Mouse (Mus musculus): ENCODE results near the gene Dusp7. TPM values are rescaled to one million over a fixed set of nuclear protein-coding genes. Genes with fewer than 3 reads are reported as not detected.

The Dusp7 gene
- polyA plus RNA-seq, 1 experiment from 2014 or later, result 4.6 TPM

DNA sequence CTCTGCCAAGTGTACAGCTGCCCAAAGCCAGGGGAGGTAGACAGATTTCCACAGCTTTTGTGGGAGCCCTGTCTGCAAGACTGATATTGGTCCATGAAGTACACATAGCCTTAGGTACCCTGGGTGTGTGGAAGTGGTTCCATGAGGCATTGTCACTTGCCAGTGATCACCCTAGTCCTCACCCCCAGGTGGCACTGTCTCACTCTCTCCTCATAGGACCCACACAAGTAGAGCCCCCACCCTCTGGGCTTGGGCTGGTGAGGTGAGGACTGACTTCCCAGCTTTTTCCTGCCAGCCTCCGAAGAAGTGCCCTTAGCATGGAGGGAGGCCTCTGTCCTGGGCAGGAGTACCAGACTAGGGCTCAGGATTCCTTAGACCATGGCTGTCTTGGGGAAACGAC is 19.4 kb upstream of the Dusp7 start:
- WGBS, result 67% methylated on average over 2 of the region's 2 CpGs
- no peaks in the 10 kb centered on the region for H3K36me3 ChIP-seq (ENCODE audit: control insufficient read depth, insufficient read depth)
- no peaks in the 10 kb centered on the region for H3K27me3 ChIP-seq (replicated peaks; ENCODE audit: control insufficient read depth, insufficient read depth, low read length)
- no peak overlapping the region for H3K4me2 ChIP-seq (replicated peaks; ENCODE audit: low read depth)
- H3K27ac ChIP-seq (ENCODE audit: low read depth, low read length), result no peak overlapping the region
- no peak overlapping the region for H3K4me3 ChIP-seq (ENCODE audit: low read depth, low read length)
- no peak for ATAC-seq
- no peaks in the 10 kb centered on the region for H3K4me1 ChIP-seq (replicated peaks; ENCODE audit: control insufficient read depth, insufficient read depth, low read length)
- no peaks in the 10 kb centered on the region for H3K9me3 ChIP-seq (ENCODE audit: control insufficient read depth)
- TF ChIP-seq CTCF (IDR thresholded peaks at IDR 0.05; ENCODE audit: low read depth), result peak; percentile 71
- H3K9ac ChIP-seq (ENCODE audit: low read depth, low read length), result no peak overlapping the region

DNA sequence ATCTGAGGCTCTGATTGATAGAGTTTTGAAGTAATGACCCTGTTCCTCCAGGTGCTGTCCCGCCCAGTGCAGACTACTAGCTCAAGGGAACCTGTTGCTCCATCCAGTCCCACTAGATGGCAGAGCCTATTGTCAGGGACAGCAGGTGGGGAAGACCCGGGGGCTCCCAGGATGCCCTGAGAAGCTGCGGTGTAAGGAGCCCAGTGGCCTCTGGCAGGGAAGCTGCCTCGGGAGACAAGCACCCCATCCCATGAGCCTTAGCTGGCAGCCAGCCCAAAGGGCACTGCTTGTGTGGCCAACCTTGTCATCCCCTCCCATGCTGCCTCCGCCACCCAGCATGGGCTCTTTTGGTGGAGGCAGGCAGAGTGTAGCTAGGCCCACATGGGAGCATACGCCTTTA is 17.3 kb upstream of the Dusp7 start:
- H3K36me3 ChIP-seq (ENCODE audit: control insufficient read depth, insufficient read depth), result no peaks in the 10 kb centered on the region
- no peak overlapping the region for H3K4me3 ChIP-seq (ENCODE audit: low read depth, low read length)
- H3K27ac ChIP-seq (ENCODE audit: low read depth, low read length), result no peak overlapping the region
- TF ChIP-seq CTCF (IDR thresholded peaks at IDR 0.05; ENCODE audit: low read depth), result peak; percentile 50
- 56% methylated on average over 6 of the region's 6 CpGs for WGBS
- H3K27me3 ChIP-seq (replicated peaks; ENCODE audit: control insufficient read depth, insufficient read depth, low read length), result no peaks in the 10 kb centered on the region
- no peaks in the 10 kb centered on the region for H3K9me3 ChIP-seq (ENCODE audit: control insufficient read depth)
- H3K4me2 ChIP-seq (replicated peaks; ENCODE audit: low read depth), result no peak overlapping the region
- ATAC-seq, result no peak
- H3K4me1 ChIP-seq (replicated peaks; ENCODE audit: control insufficient read depth, insufficient read depth, low read length), result 0 out of 2 replicates have a peak, but pooled peaks cover 2% of the 10 kb centered on the region
- no peak overlapping the region for H3K9ac ChIP-seq (ENCODE audit: low read depth, low read length)

DNA sequence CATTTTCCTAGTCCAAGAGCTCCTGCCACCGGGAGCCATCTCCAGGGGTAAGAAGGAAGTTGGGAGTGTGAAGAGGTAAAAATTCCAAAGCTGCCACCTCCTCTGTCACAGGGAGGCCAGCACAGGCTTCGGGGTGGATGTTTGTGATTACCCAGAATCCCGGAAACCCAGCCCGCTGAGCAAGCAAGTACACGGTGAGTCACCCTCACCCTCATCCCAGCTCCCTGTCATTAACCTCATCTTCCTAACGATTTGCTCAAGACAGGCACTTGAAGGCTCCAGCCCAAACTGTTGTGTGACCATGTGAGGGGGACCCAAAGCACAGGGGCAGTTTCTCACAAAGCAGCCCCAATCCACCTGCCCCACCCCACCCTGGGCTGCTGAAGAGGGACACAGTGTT is 14.7 kb upstream of the Dusp7 start:
- no peak overlapping the region for H3K4me2 ChIP-seq (replicated peaks; ENCODE audit: low read depth)
- no peak for TF ChIP-seq CTCF (IDR thresholded peaks at IDR 0.05; ENCODE audit: low read depth)
- H3K36me3 ChIP-seq (ENCODE audit: control insufficient read depth, insufficient read depth), result no peaks in the 10 kb centered on the region
- 0 out of 2 replicates have a peak overlapping the region, but pooled peaks have one; percentile 7 for H3K9ac ChIP-seq (ENCODE audit: low read depth, low read length)
- 18% methylated on average over 6 of the region's 6 CpGs for WGBS
- 0 out of 2 replicates have a peak, but pooled peaks cover 4% of the 10 kb centered on the region for H3K4me1 ChIP-seq (replicated peaks; ENCODE audit: control insufficient read depth, insufficient read depth, low read length)
- H3K27me3 ChIP-seq (replicated peaks; ENCODE audit: control insufficient read depth, insufficient read depth, low read length), result no peaks in the 10 kb centered on the region
- no peak overlapping the region for H3K4me3 ChIP-seq (ENCODE audit: low read depth, low read length)
- H3K27ac ChIP-seq (ENCODE audit: low read depth, low read length), result no peak overlapping the region
- 0 out of 2 replicates have a peak, but pooled peaks have one; percentile 32 for ATAC-seq
- H3K9me3 ChIP-seq (ENCODE audit: control insufficient read depth), result no peaks in the 10 kb centered on the region

DNA sequence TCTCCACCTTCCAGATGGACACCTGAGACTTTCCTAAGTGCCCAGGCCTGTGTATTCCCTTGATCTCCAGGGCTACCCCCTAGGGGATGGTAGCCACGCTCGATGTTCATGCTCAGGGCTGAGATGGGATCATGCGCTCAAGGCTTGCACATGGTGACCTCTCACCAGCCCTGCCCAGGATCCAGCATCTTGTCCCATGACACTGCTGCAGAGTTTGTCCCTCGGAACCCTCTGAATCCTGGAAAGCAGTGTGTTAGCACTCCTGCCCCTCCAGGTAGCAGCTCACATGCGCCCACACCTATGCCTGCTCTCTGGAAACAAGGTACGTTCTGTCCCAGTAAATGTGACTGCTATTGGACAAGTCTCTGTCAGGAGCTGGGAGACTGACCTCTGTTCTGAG is 13.6 kb upstream of the Dusp7 start:
- WGBS, result 92% methylated on average over 6 of the region's 6 CpGs
- TF ChIP-seq CTCF (IDR thresholded peaks at IDR 0.05; ENCODE audit: low read depth), result no peak
- H3K4me1 ChIP-seq (replicated peaks; ENCODE audit: control insufficient read depth, insufficient read depth, low read length), result 0 out of 2 replicates have a peak, but pooled peaks cover 4% of the 10 kb centered on the region
- no peak overlapping the region for H3K4me3 ChIP-seq (ENCODE audit: low read depth, low read length)
- no peaks in the 10 kb centered on the region for H3K9me3 ChIP-seq (ENCODE audit: control insufficient read depth)
- no peak overlapping the region for H3K9ac ChIP-seq (ENCODE audit: low read depth, low read length)
- no peaks in the 10 kb centered on the region for H3K36me3 ChIP-seq (ENCODE audit: control insufficient read depth, insufficient read depth)
- H3K27ac ChIP-seq (ENCODE audit: low read depth, low read length), result no peak overlapping the region
- H3K27me3 ChIP-seq (replicated peaks; ENCODE audit: control insufficient read depth, insufficient read depth, low read length), result no peaks in the 10 kb centered on the region
- H3K4me2 ChIP-seq (replicated peaks; ENCODE audit: low read depth), result no peak overlapping the region
- ATAC-seq, result no peak

DNA sequence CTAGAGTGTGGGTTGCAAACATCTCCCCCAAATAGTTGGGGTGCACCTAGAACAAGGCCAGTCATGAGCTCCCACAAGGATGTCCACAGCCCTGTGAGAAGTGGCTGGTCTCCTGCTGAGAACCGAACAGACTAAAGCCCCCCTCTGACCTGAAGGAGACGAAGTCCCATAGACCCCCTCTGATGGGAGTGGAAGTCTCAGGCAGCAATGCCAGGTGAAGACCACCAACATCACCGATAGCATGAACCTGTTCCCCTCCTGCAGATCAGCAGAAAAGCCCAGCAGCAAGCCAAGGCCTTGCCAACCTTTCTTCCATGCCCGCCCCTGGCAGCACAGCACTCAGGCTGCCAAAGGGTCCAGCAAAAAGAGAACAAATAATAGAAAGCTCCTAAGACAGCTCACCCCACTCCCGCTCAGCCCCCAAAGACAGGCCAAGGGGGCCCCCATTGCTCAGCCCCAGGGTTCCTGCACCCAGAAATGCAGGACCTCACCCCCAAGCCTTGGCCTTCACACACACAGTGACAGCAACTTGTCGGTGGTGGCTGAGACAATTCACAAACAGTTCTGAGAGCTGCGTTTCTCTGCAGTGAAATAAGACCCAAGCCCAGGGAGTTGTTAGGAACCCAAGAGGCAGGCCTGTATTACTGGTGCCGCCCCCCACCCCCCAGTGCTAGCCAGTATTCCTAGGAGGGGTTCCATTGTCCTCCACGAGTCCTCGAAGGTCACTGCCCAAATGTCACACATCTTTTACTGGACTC is 13.0 kb upstream of the Dusp7 start:
- Histone ChIP-seq H3K27me3 (replicated peaks; ENCODE audit: control insufficient read depth, insufficient read depth, low read length) (no peaks in the 10 kb centered on the region), H3K9me3 (ENCODE audit: control insufficient read depth) (no peaks in the 10 kb centered on the region), H3K4me1 (replicated peaks; ENCODE audit: control insufficient read depth, insufficient read depth, low read length) (0 out of 2 replicates have a peak, but pooled peaks cover 4% of the 10 kb centered on the region), H3K9ac (ENCODE audit: low read depth, low read length) (no peak overlapping the region), H3K36me3 (ENCODE audit: control insufficient read depth, insufficient read depth) (no peaks in the 10 kb centered on the region), H3K27ac (ENCODE audit: low read depth, low read length) (no peak overlapping the region), H3K4me3 (ENCODE audit: low read depth, low read length) (no peak overlapping the region), H3K4me2 (replicated peaks; ENCODE audit: low read depth) (no peak overlapping the region)
- no peak for TF ChIP-seq CTCF (IDR thresholded peaks at IDR 0.05; ENCODE audit: low read depth)
- WGBS, result 83% methylated on average over 10 of the region's 10 CpGs
- no peak for ATAC-seq

DNA sequence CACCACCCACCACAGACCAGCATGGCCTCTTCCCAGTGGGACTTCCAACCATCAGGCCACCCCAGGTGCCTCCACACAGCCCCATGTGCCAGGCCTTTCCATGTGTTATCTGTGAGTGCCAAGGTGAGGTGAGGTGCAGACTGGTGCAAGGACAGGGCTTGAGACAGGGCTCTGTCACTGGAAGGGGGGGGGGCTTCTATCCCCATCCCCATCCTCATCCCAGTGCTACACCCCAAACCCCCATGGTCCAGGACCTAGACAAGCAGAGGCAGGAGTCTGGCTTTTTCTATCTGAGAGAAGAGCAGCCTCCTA is 12.5 kb upstream of the Dusp7 start:
- Histone ChIP-seq H3K4me3 (ENCODE audit: low read depth, low read length) (no peak overlapping the region), H3K9me3 (ENCODE audit: control insufficient read depth) (no peaks in the 10 kb centered on the region), H3K4me1 (replicated peaks; ENCODE audit: control insufficient read depth, insufficient read depth, low read length) (0 out of 2 replicates have a peak, but pooled peaks cover 4% of the 10 kb centered on the region), H3K9ac (ENCODE audit: low read depth, low read length) (no peak overlapping the region), H3K27me3 (replicated peaks; ENCODE audit: control insufficient read depth, insufficient read depth, low read length) (no peaks in the 10 kb centered on the region), H3K4me2 (replicated peaks; ENCODE audit: low read depth) (no peak overlapping the region), H3K36me3 (ENCODE audit: control insufficient read depth, insufficient read depth) (no peaks in the 10 kb centered on the region), H3K27ac (ENCODE audit: low read depth, low read length) (no peak overlapping the region)
- no peak for TF ChIP-seq CTCF (IDR thresholded peaks at IDR 0.05; ENCODE audit: low read depth)
- ATAC-seq, result no peak
